Mouse (Mus musculus) midbrain, embryonic 11.5 days (tissue): ENCODE data around the gene Sgsm2. TPM values are rescaled to one million over a fixed set of nuclear protein-coding genes. Genes with fewer than 3 reads are reported as not detected.
A peak's percentile ranks its signal among the peaks of the same experiment; 100 is the strongest.
"Not testable (repeated sequence)": the region's sequence is repeated elsewhere in the genome, so short reads cannot be mapped to it uniquely, and the experiment has no call there.

Experiments
- ATAC-seq: fragments of 200-750 bp; cut with Nextera tagmentation; 2 replicates; pipeline ENCODE4 v1.8.0; 2017; ENCODE audit warnings: moderate TSS enrichment, moderate library complexity; ENCODE audit not compliant: low FRiP score
- DNase-seq: peaks from one replicate; pipeline ENCODE4 v3.0.0; 2015; ENCODE audit warnings: low spot score; ENCODE audit errors: missing footprints
- H3K27ac ChIP-seq: fragments of 300-500 bp; sonication (generic); 2 replicates; pipeline ENCODE4 v1.5.1; 2014; ENCODE audit warnings: low read depth, low read length
- H3K27me3 ChIP-seq: fragments of 300-500 bp; sonication (generic); 2 replicates; pipeline ENCODE4 v1.6.1; 2014; ENCODE audit warnings: mild to moderate bottlenecking, low read length, moderate library complexity, mixed read lengths; ENCODE audit not compliant: control insufficient read depth, insufficient read depth
- H3K36me3 ChIP-seq: fragments of 300-500 bp; sonication (generic); 2 replicates; pipeline ENCODE4 v1.6.1; 2014; ENCODE audit warnings: mild to moderate bottlenecking, low read length, moderate library complexity, mixed read lengths; ENCODE audit not compliant: control insufficient read depth, insufficient read depth
- H3K4me1 ChIP-seq: fragments of 300-500 bp; sonication (generic); 2 replicates; pipeline ENCODE4 v1.6.1; 2014; ENCODE audit warnings: low read length; ENCODE audit not compliant: control insufficient read depth, insufficient read depth
- H3K4me2 ChIP-seq: fragments of 300-500 bp; sonication (generic); 2 replicates; pipeline ENCODE4 v1.6.1; 2014; ENCODE audit warnings: mild to moderate bottlenecking, moderate library complexity
- H3K4me3 ChIP-seq: fragments of 300-500 bp; sonication (generic); 2 replicates; pipeline ENCODE4 v1.5.1; 2014; ENCODE audit warnings: low read depth, low read length
- H3K9ac ChIP-seq: fragments of 300-500 bp; sonication (generic); 2 replicates; pipeline ENCODE4 v1.6.1; 2014; ENCODE audit warnings: low read length
- H3K9me3 ChIP-seq: fragments of 300-500 bp; sonication (generic); 2 replicates; pipeline ENCODE4 v1.6.1; 2016; ENCODE audit warnings: low read length; ENCODE audit not compliant: control insufficient read depth
- WGBS: fragments of 180-500 bp; shearing (Covaris S2); extraction: QIAGEN DNeasy Blood & Tissue Kit; methylation state at CpG from one replicate; pipeline ENCODE4 v1.1.7; 2014; 5-methylcytosine and 5-hydroxymethylcytosine counted together
- microRNA-seq: library from miRNA; unstranded; fragments of <30 nt; microRNA quantifications from one replicate; pipeline ENCODE4, GENCODE M21; 2017
- polyA plus RNA-seq: library from polyadenylated mRNA; unstranded; fragments of >200 nt; fragmentation: Nextera tagmentation; extraction: Ambion mirVana; gene quantifications from 2 replicates; pipeline ENCODE4 v1.2.1, GENCODE M21; 2014

Gene Sgsm2
- polyA plus RNA-seq, 1 experiment from 2014 or later: 6.8 TPM

DNA sequence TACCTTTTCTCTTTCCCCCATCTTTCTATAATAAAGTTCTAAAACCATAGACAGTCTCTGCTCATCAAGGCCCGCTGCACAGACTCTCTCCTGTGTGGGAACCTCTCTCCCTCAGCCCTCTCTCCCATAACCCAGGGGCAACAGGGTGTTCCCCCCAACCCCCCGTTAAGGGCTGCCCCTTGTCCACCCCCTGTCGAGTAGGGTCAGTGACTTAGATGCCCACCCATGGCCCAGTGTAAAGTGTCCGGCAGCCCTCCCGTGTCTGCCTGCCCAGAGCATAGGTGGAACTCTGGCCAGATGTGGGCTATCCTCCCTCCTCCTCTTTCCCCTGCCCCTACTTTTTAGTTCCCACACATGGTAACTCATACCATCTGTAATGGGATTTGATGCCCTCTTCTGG is 85.3 kb downstream of the Sgsm2 start:
- WGBS: 86% methylated on average over 5 of the region's 5 CpGs
- Histone ChIP-seq H3K4me2 (no peak overlapping the region), H3K4me1 (no peaks in the 10 kb centered on the region), H3K27ac (no peak overlapping the region), H3K9me3 (no peaks in the 10 kb centered on the region), H3K4me3 (no peak overlapping the region), H3K36me3 (peaks cover 4% of the 10 kb centered on the region), H3K27me3 (no peaks in the 10 kb centered on the region), H3K9ac (no peak overlapping the region)
- ATAC-seq: no peak
- DNase-seq: no peak

DNA sequence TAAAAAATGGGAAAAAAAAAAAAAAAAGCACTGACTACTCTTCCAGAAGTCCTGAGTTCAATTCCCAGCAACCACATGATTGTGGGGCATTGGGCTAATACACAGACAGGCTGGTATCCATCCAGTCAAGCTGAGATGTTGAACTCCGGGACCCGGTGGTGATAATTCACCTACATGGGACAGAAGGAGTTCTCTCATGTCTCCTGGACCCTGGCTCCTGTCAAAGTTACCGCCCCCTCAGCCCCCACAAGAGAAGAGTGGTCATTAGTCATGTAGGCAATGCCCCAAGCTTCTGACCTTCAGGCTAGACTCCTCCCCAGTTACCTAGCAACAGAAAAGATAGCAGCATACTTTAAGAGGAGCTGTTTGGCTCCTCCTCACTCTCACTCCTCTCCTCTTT is 85.8 kb downstream of the Sgsm2 start:
- H3K36me3 ChIP-seq, ATAC-seq: not testable (repeated sequence)

DNA sequence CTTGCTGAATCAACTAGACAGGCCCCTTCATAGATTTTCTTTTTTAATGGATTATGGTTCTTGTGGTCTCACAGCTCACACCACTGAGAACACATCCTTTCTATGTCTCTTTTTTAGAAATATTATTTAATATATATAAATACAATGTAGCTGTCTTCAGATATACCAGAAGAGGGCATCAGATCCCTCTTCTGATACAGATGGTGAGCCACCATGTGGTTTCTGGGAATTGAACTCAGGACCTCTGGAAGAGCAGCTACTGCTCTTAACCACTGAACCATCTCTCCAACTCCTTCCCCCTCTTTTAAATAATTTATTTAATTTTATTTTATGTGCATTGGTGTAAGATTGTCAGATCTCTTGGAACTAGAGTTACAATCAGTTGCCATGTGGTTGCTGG is 86.7 kb downstream of the Sgsm2 start:
- H3K9ac ChIP-seq: no peak overlapping the region
- no peaks in the 10 kb centered on the region for H3K9me3 ChIP-seq
- peaks cover 4% of the 10 kb centered on the region for H3K36me3 ChIP-seq
- no peak overlapping the region for H3K4me3 ChIP-seq
- H3K4me2 ChIP-seq: no peak overlapping the region
- no peak overlapping the region for H3K27ac ChIP-seq
- no peaks in the 10 kb centered on the region for H3K4me1 ChIP-seq
- no peaks in the 10 kb centered on the region for H3K27me3 ChIP-seq
- DNase-seq (no peak), ATAC-seq (no peak)

More for the DNA sequence above, 85.8 kb downstream of the Sgsm2 start:
- H3K9me3 ChIP-seq, H3K27me3 ChIP-seq, H3K4me3 ChIP-seq, H3K9ac ChIP-seq, H3K4me2 ChIP-seq, H3K27ac ChIP-seq, DNase-seq, H3K4me1 ChIP-seq: not testable (repeated sequence)
- 90% methylated on average over 3 of the region's 3 CpGs for WGBS

DNA sequence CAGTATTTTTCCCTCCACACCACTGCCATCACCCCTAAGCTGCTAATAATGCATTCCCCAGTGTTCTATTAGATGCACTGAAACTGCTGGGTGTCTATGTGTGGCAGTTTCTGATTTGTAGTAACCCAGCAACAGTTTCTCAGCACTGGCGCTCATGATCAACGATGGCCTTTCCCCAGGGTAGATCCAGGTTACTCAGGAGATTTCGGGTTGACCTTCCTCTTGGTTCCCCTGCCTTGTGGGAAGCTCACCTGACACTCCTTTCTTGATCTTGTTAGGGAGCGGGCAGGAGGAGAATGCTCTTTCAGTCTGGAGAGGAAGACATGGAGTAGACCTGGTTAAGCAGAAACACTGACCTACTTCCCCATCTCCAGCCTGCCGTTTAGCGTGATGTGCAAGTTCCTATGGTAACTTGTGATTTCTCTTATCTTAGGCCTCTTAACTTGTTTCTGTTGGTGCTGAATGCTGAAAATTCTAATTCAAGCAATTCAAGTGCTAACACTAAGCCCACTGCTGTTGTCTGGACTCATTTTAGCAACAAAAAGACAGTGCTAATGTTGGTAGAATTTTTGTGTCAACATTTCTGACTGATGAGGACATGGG is 88.5 kb downstream of the Sgsm2 start:
- peaks cover 6% of the 10 kb centered on the region for H3K36me3 ChIP-seq
- whole genome bisulfite sequencing: 95% methylated on average over 6 of the region's 6 CpGs
- H3K27me3 ChIP-seq: no peaks in the 10 kb centered on the region
- H3K27ac ChIP-seq: no peak overlapping the region
- no peaks in the 10 kb centered on the region for H3K4me1 ChIP-seq
- H3K4me2 ChIP-seq: no peak overlapping the region
- H3K4me3 ChIP-seq: no peak overlapping the region
- ATAC-seq (no peak), DNase-seq (peak; percentile 54)
- H3K9me3 ChIP-seq: no peaks in the 10 kb centered on the region
- no peak overlapping the region for H3K9ac ChIP-seq

DNA sequence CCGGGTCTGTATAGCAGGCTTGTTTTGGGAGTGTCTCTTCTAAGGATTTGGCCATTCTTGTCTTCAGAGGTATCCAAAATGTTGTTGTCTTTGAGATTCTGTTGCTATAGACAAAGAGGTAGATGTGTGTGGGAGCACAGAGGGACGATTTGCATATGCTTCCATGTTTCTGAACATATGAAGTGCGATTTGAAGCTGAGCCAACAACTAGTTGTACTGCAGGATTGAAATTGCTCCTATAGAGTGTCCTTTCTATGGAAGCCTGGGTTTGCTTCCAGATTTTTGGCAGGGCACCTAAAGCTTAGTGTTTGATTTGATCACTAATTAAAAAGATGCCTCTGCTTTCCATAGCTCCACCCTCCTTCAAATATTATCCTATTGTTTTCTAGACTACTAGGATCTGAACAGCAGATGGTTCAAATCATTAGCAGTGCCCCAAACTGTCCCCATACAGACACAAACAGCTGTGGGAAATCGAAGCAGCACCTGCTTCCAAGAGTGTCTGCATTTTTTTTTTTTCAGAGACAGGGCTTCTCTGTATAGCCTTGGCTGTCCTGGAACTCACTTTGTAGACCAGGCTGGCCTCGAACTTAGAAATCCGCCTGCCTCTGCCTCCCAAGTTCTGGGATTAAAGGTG is 89.5 kb downstream of the Sgsm2 start:
- no peaks in the 10 kb centered on the region for H3K4me1 ChIP-seq
- ATAC-seq (no peak), DNase-seq (peak; percentile 53)
- 93% methylated on average over 6 of the region's 6 CpGs for WGBS
- H3K36me3 ChIP-seq: peaks cover 6% of the 10 kb centered on the region
- H3K4me2 ChIP-seq: no peak overlapping the region
- no peaks in the 10 kb centered on the region for H3K9me3 ChIP-seq
- no peak overlapping the region for H3K4me3 ChIP-seq
- no peaks in the 10 kb centered on the region for H3K27me3 ChIP-seq
- no peak overlapping the region for H3K27ac ChIP-seq
- no peak overlapping the region for H3K9ac ChIP-seq

DNA sequence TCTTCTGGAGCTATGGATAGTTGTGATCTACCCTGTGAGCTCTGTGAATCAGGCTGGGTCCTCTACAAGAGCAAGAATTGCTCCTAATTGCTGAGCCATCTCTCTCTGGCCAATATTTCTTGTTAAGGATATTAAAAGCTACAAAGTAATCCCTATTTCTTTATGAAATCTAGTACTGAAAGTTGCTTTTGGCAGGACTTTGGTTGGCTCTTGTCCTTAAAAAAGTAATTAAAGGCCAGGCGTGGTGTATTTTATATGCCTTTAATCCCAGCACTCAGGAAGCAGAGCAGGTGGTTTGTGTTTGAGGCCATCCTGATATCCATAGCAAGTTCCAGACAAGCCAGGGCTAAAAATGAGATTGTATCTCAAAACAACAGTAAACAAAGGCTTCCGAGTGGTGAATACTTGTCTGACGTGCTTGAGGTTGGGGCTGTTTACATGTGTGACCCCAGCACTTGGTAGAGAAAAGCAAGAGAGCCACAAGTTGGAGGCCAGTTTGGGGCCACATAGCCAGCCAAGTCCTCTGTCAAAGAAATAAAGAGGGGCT is 92.7 kb downstream of the Sgsm2 start:
- no peak overlapping the region for H3K27ac ChIP-seq
- H3K9me3 ChIP-seq: no peaks in the 10 kb centered on the region
- no peak overlapping the region for H3K4me2 ChIP-seq
- H3K9ac ChIP-seq: no peak overlapping the region
- no peaks in the 10 kb centered on the region for H3K4me1 ChIP-seq
- DNase-seq (peak; percentile 73), ATAC-seq (no peak)
- no peak overlapping the region for H3K4me3 ChIP-seq
- 92% methylated on average over 3 of the region's 3 CpGs for WGBS
- no peaks in the 10 kb centered on the region for H3K27me3 ChIP-seq
- peaks cover 6% of the 10 kb centered on the region for H3K36me3 ChIP-seq

DNA sequence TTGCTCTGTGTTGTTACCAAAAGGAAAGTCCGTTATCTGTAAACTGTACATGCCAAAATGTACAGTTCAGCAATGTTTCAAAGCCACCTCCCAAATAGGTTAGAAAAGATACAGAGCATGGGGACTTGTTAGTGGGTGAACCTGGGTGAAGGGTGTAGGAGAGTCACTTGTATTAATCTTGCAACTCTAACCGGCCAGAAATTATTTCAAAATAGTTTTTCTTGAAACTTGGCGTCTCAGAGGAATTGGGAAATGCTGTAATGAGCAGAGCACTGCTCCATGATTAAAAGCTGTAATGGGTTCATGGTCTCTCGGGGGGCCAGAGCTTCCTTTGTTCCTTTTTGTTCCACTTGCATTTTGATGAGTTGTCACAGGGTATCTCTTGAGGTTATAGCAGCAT is 96.2 kb downstream of the Sgsm2 start:
- Histone ChIP-seq H3K9ac (no peak overlapping the region), H3K4me1 (no peaks in the 10 kb centered on the region), H3K4me3 (no peak overlapping the region), H3K9me3 (no peaks in the 10 kb centered on the region), H3K36me3 (peaks cover 10% of the 10 kb centered on the region; the same call in 1 of the 2 replicates), H3K27ac (no peak overlapping the region), H3K4me2 (no peak overlapping the region), H3K27me3 (no peaks in the 10 kb centered on the region)
- DNase-seq: no peak
- WGBS: 91% methylated on average over 4 of the region's 4 CpGs
- no peak for ATAC-seq

Small RNA genes lying within 50 kb of the gene (microRNA-seq; reads per million reads assigned to microRNA genes)
- gene Mir6926: 0.57 reads per million

Other genes starting within 250 kb of the Sgsm2 start
- gene Cluh, start 247.6 kb downstream of the Sgsm2 start, polyA plus RNA-seq: 9.2 and 10.8 TPM in 2 replicates
- gene Pafah1b1, start 172.4 kb downstream of the Sgsm2 start, polyA plus RNA-seq: 103 and 112 TPM in 2 replicates
- gene Mettl16, start 126.2 kb downstream of the Sgsm2 start, polyA plus RNA-seq: 48.5 and 51.8 TPM in 2 replicates
- gene Mnt, start 66.1 kb downstream of the Sgsm2 start, polyA plus RNA-seq: 3.7 and 4.5 TPM in 2 replicates
- gene Tsr1, start 1.0 kb upstream of the Sgsm2 start, polyA plus RNA-seq: 48.9 and 51.3 TPM in 2 replicates
- 16.0 and 17.9 TPM in 2 replicates for gene Smg6, start 28.8 kb upstream of the Sgsm2 start, polyA plus RNA-seq
- gene Srr, start 28.9 kb upstream of the Sgsm2 start, polyA plus RNA-seq: 25.9 and 29.7 TPM in 2 replicates